16 mouse cellular contexts compared by ENCODE assay signal in genomic region chr4:82619003-82619402, GRCm38 (mm10).
A peak's percentile ranks its signal among the peaks of the same experiment; 100 is the strongest.
DNase-seq lines count a peak whose midpoint lies in the region; ATAC-seq and TF ChIP-seq lines count a peak whose summit lies in the region.
"Had no signal": no experiment of that assay in that cellular context is flagged by ENCODE, and none has a peak within 500 bp of the region (broad histone marks: within the 10 kb centered on the region; RNA-seq: fewer than 3 reads in every experiment).

No protein-coding gene starts in this region.

- no peak overlapping the region for H3K4me3 ChIP-seq in forebrain, embryonic 15.5 days
- no peak overlapping the region for H3K4me3 ChIP-seq in forebrain, embryonic 10.5 days
- H3K4me3 ChIP-seq in lung, embryonic 14.5 days (ENCODE audit: low read depth, low read length) = no peak overlapping the region
- no peak overlapping the region for H3K4me3 ChIP-seq in midbrain, embryonic 11.5 days (ENCODE audit: low read depth, low read length)
- H3K4me3 ChIP-seq in midbrain, embryonic 15.5 days = no peak overlapping the region
- H3K4me3 ChIP-seq: embryonic facial prominence, embryonic 15.5 days; erythroblast, embryonic 14.5 days; heart, embryonic 13.5 days; hindbrain, embryonic 15.5 days had no signal

- no peak for ATAC-seq in forebrain, embryonic 15.5 days (replicated peaks)
- no peak for ATAC-seq in lung, embryonic 14.5 days (ENCODE audit: insufficient read depth)
- no peak for ATAC-seq in midbrain, embryonic 11.5 days (ENCODE audit: low FRiP score)
- no peak for ATAC-seq in midbrain, embryonic 15.5 days (replicated peaks)

- DNase-seq in forebrain, embryonic 10.5 days (ENCODE audit: extremely low spot score, low spot score) = no peak
- peak; percentile 56 for DNase-seq in lung, embryonic 14.5 days
- no peak for DNase-seq in lung, postnatal 4 days
- DNase-seq in midbrain, embryonic 11.5 days (ENCODE audit: low spot score, missing footprints) = peak; percentile 57
- DNase-seq in fat pad, adult 2 months (ENCODE audit: extremely low read depth, low read depth, low spot score) = peak; percentile 19
- DNase-seq: adrenal gland, adult 2 months; adrenal gland, postnatal 25 days; gastrocnemius, postnatal 14 days; heart, postnatal 36 days had no signal

- 16% methylated on average over 2 of the region's 2 CpGs for WGBS in forebrain, embryonic 15.5 days
- 84% methylated on average over 2 of the region's 2 CpGs for WGBS in forebrain, embryonic 10.5 days
- 43% methylated on average over 2 of the region's 2 CpGs for WGBS in lung, embryonic 14.5 days
- WGBS in midbrain, embryonic 11.5 days = 82% methylated on average over 2 of the region's 2 CpGs
- WGBS in midbrain, embryonic 15.5 days = 50% methylated on average over 2 of the region's 2 CpGs

- no peaks in the 10 kb centered on the region for H3K36me3 ChIP-seq in forebrain, embryonic 15.5 days
- H3K36me3 ChIP-seq in forebrain, embryonic 10.5 days (replicated peaks) = no peaks in the 10 kb centered on the region
- no peaks in the 10 kb centered on the region for H3K36me3 ChIP-seq in lung, embryonic 14.5 days (ENCODE audit: insufficient read depth)
- H3K36me3 ChIP-seq in midbrain, embryonic 11.5 days (ENCODE audit: control insufficient read depth, insufficient read depth, low read length) = no peaks in the 10 kb centered on the region
- no peaks in the 10 kb centered on the region for H3K36me3 ChIP-seq in midbrain, embryonic 15.5 days (replicated peaks)
- H3K36me3 ChIP-seq: embryonic facial prominence, embryonic 15.5 days; heart, embryonic 13.5 days; hindbrain, embryonic 15.5 days had no signal

- no peak for TF ChIP-seq CTCF in lung, embryonic 14.5 days (IDR thresholded peaks at IDR 0.05; ENCODE audit: low read depth)

- no peaks in the 10 kb centered on the region for H3K27me3 ChIP-seq in forebrain, embryonic 15.5 days
- no peaks in the 10 kb centered on the region for H3K27me3 ChIP-seq in forebrain, embryonic 10.5 days (ENCODE audit: poor library complexity, severe bottlenecking)
- no peaks in the 10 kb centered on the region for H3K27me3 ChIP-seq in lung, embryonic 14.5 days (ENCODE audit: insufficient read depth, low read length)
- H3K27me3 ChIP-seq in midbrain, embryonic 11.5 days (ENCODE audit: control insufficient read depth, insufficient read depth, low read length) = no peaks in the 10 kb centered on the region
- no peaks in the 10 kb centered on the region for H3K27me3 ChIP-seq in midbrain, embryonic 15.5 days (replicated peaks)
- H3K27me3 ChIP-seq: CH12.LX; embryonic facial prominence, embryonic 15.5 days; heart, embryonic 13.5 days; hindbrain, embryonic 15.5 days had no signal

- H3K9ac ChIP-seq in forebrain, embryonic 15.5 days (replicated peaks) = no peak overlapping the region; the same call in 1 of the 2 replicates
- H3K9ac ChIP-seq in lung, embryonic 14.5 days = no peak overlapping the region
- no peak overlapping the region for H3K9ac ChIP-seq in midbrain, embryonic 11.5 days (ENCODE audit: low read length)
- H3K9ac ChIP-seq in midbrain, embryonic 15.5 days = no peak overlapping the region
- H3K9ac ChIP-seq: embryonic facial prominence, embryonic 15.5 days; heart, embryonic 13.5 days; hindbrain, embryonic 15.5 days had no signal

- H3K4me1 ChIP-seq in forebrain, embryonic 15.5 days = peaks cover 52% of the 10 kb centered on the region
- H3K4me1 ChIP-seq in forebrain, embryonic 10.5 days = peaks cover 30% of the 10 kb centered on the region
- H3K4me1 ChIP-seq in lung, embryonic 14.5 days (ENCODE audit: insufficient read depth) = peaks cover 19% of the 10 kb centered on the region
- no peaks in the 10 kb centered on the region for H3K4me1 ChIP-seq in midbrain, embryonic 11.5 days (ENCODE audit: control insufficient read depth, insufficient read depth, low read length)
- H3K4me1 ChIP-seq in midbrain, embryonic 15.5 days = peaks cover 22% of the 10 kb centered on the region

- peak overlapping the region; percentile 70 for H3K27ac ChIP-seq in forebrain, embryonic 15.5 days (replicated peaks)
- no peak overlapping the region for H3K27ac ChIP-seq in forebrain, embryonic 10.5 days
- H3K27ac ChIP-seq in lung, embryonic 14.5 days (ENCODE audit: low read depth) = no peak overlapping the region
- no peak overlapping the region for H3K27ac ChIP-seq in midbrain, embryonic 11.5 days (ENCODE audit: low read depth, low read length)
- H3K27ac ChIP-seq in midbrain, embryonic 15.5 days = no peak overlapping the region
- H3K27ac ChIP-seq: embryonic facial prominence, embryonic 15.5 days; heart, embryonic 13.5 days had no signal

- no peak overlapping the region for H3K4me2 ChIP-seq in forebrain, embryonic 15.5 days (replicated peaks)
- no peak overlapping the region for H3K4me2 ChIP-seq in lung, embryonic 14.5 days
- no peak overlapping the region for H3K4me2 ChIP-seq in midbrain, embryonic 11.5 days
- H3K4me2 ChIP-seq in midbrain, embryonic 15.5 days = no peak overlapping the region
- H3K4me2 ChIP-seq: embryonic facial prominence, embryonic 15.5 days; heart, embryonic 13.5 days; hindbrain, embryonic 15.5 days had no signal

- H3K9me3 ChIP-seq in forebrain, embryonic 15.5 days = no peaks in the 10 kb centered on the region
- H3K9me3 ChIP-seq in forebrain, embryonic 10.5 days = no peaks in the 10 kb centered on the region
- no peaks in the 10 kb centered on the region for H3K9me3 ChIP-seq in lung, embryonic 14.5 days (ENCODE audit: low read depth, low read length)
- no peaks in the 10 kb centered on the region for H3K9me3 ChIP-seq in midbrain, embryonic 11.5 days (ENCODE audit: control insufficient read depth, low read length)
- H3K9me3 ChIP-seq in midbrain, embryonic 15.5 days = no peaks in the 10 kb centered on the region
- H3K9me3 ChIP-seq: embryonic facial prominence, embryonic 15.5 days; heart, embryonic 13.5 days; hindbrain, embryonic 15.5 days had no signal

Comparison
In these comparisons a context has a peak if more than half of its experiments do, and no peak if none do; other contexts are left out.
1. DNase-seq: peak in lung, embryonic 14.5 days (single experiment), midbrain, embryonic 11.5 days (single experiment) and fat pad, adult 2 months (single experiment); none in forebrain, embryonic 10.5 days (single experiment) and lung, postnatal 4 days (0 of 2).